Mouse (Mus musculus): ENCODE data around the gene Zfp966. TPM values are rescaled to one million over a fixed set of nuclear protein-coding genes. Genes with fewer than 3 reads are reported as not detected.
"Not testable (repeated sequence)": the region's sequence is repeated elsewhere in the genome, so short reads cannot be mapped to it uniquely, and the experiment has no call there.

Zfp966 gene
- total RNA-seq (2021) = 1 to 10 TPM; 6.1 to 6.9 TPM
- long read RNA-seq, experiment 1 = 0 reads
- long read RNA-seq, experiment 2, partial matches to known transcripts = 0 of 1 reads
- long read RNA-seq, experiment 2, other reads (novel, unspliced or antisense) = 1 of 1 reads

GRCm38 (mm10) chr2:175931000-175931399 is at the start of gene Zfp966:
Gene Zfp966 (minus strand): TSS chr2:175931100.
- H3K27ac ChIP-seq; intact Hi-C loops (cut with DNase I); DNase-seq; H3K4me3 ChIP-seq: not testable (repeated sequence)

GRCm38 (mm10) chr2:175965031-175965430 is 34.1 kb upstream of the Zfp966 start, which contains the start of gene Gm2026:
Gene Gm2026 (plus strand): TSS chr2:175965331.
- H3K27ac ChIP-seq; intact Hi-C loops (cut with DNase I); DNase-seq; H3K4me3 ChIP-seq: not testable (repeated sequence)

DNA sequence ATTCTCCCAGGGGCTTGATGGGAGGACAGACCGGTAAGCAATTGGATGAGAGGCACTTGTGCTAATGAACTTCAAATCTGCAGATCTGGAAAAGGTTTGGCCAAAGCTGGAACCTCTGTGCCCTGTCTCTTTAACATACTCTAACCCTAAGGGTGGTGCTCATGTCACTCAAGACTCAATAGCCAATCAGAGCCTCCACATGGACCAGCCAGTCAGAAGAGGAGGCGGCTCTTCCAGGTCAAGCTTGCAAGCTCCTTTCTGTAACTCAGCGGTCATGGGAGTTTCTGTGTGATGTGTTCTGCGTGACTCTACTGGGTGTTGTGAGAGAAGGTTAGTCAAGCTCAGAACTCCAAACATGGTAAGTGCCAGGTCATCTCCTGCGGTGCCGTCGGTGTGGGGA is 61.9 kb downstream of the Zfp966 start, which contains the start of gene Gm6710:
Gm6710 (plus strand) TSS at position 196 of the 400 bp plus-strand sequence.
- DNase-seq; intact Hi-C loops (cut with DNase I); H3K27ac ChIP-seq; H3K4me3 ChIP-seq: not testable (repeated sequence)

Other genes with a start within 250 kb of the Zfp966 start
- 1 to 10 TPM in 1 of 2 experiments, not detected in 1; 2.1 TPM for gene Zfp969, start 227.5 kb downstream of the Zfp966 start, total RNA-seq (2021)
- gene Gm2007, start 189.6 kb downstream of the Zfp966 start, total RNA-seq (2021) = not detected
- gene Gm14288, start 130.0 kb downstream of the Zfp966 start, total RNA-seq (2021) = 10 to 100 TPM; 13.7 to 14.2 TPM
- gene Gm6710, start 61.9 kb downstream of the Zfp966 start, total RNA-seq (2021) = 10 to 100 TPM; 11.3 to 11.4 TPM
- 10 to 100 TPM; 19.3 to 24.0 TPM for gene Gm2026, start 34.2 kb upstream of the Zfp966 start, total RNA-seq (2021)
- gene Gm2004, start 218.7 kb upstream of the Zfp966 start, total RNA-seq (2021) = 1 to 10 TPM; 5.8 to 8.1 TPM

All from gastrocnemius, adult 2 months (tissue).